Mouse (Mus musculus) hindbrain, embryonic 11.5 days (tissue): ENCODE results near the gene Cd47. TPM values are rescaled to one million over a fixed set of nuclear protein-coding genes. Genes with fewer than 3 reads are reported as not detected.

ENCODE experiments used
- ATAC-seq: fragments of 200-750 bp; cut with Nextera tagmentation; 2 replicates; pipeline ENCODE4 v1.8.0; 2017; ENCODE audit warnings: mild to moderate bottlenecking, moderate TSS enrichment, moderate library complexity; ENCODE audit not compliant: low FRiP score
- DNase-seq: peaks from one replicate; pipeline ENCODE4 v3.0.0-alpha.2; 2015; ENCODE audit warnings: low spot score
- H3K27ac ChIP-seq: fragments of 300-500 bp; sonication (generic); 2 replicates; pipeline ENCODE4 v1.5.1; 2014; ENCODE audit warnings: mild to moderate bottlenecking, low read depth, low read length
- H3K27me3 ChIP-seq: fragments of 300-500 bp; sonication (generic); 2 replicates; pipeline ENCODE4 v1.6.1; 2014; ENCODE audit warnings: mild to moderate bottlenecking, low read length, moderate library complexity, mixed read lengths; ENCODE audit not compliant: control insufficient read depth, insufficient read depth
- H3K36me3 ChIP-seq: fragments of 300-500 bp; sonication (generic); 2 replicates; pipeline ENCODE4 v1.6.1; 2014; ENCODE audit warnings: mild to moderate bottlenecking, low read length, moderate library complexity, mixed read lengths; ENCODE audit not compliant: control insufficient read depth, insufficient read depth
- H3K4me1 ChIP-seq: fragments of 300-500 bp; sonication (generic); replicated peaks from 2 replicates; pipeline ENCODE4 v1.6.1; 2014; ENCODE audit warnings: low read length, mixed read lengths; ENCODE audit not compliant: control insufficient read depth, insufficient read depth
- H3K4me2 ChIP-seq: fragments of 300-500 bp; sonication (generic); replicated peaks from 2 replicates; pipeline ENCODE4 v1.6.1; 2014; ENCODE audit warnings: mild to moderate bottlenecking, low read depth, low read length
- H3K4me3 ChIP-seq: fragments of 300-500 bp; sonication (generic); 2 replicates; pipeline ENCODE4 v1.5.1; 2014; ENCODE audit warnings: low read depth, low read length
- H3K9ac ChIP-seq: fragments of 300-500 bp; sonication (generic); 2 replicates; pipeline ENCODE4 v1.6.1; 2014; ENCODE audit warnings: low read depth, low read length
- H3K9me3 ChIP-seq: fragments of 300-500 bp; sonication (generic); 2 replicates; pipeline ENCODE4 v1.6.1; 2016; ENCODE audit warnings: low read length; ENCODE audit not compliant: control insufficient read depth
- WGBS: fragments of 180-500 bp; shearing (Covaris S2); extraction: QIAGEN DNeasy Blood & Tissue Kit; methylation state at CpG from one replicate; pipeline ENCODE4 v1.1.7; 2014; 5-methylcytosine and 5-hydroxymethylcytosine counted together
- polyA plus RNA-seq: library from polyadenylated mRNA; unstranded; fragments of >200 nt; fragmentation: Nextera tagmentation; extraction: Ambion mirVana; gene quantifications from 2 replicates; pipeline ENCODE4 v1.2.1, GENCODE M21; 2014

Cd47 gene
- polyA plus RNA-seq, 1 experiment from 2014 or later = 83.4 TPM

GRCm38 (mm10) chr16:49770320-49771189 lies 29.8 kb upstream of the Cd47 start:
- WGBS = 90% methylated on average over 12 of the region's 12 CpGs
- H3K4me1 ChIP-seq = no peaks in the 10 kb centered on the region
- ATAC-seq = no peak
- no peak overlapping the region for H3K9ac ChIP-seq
- H3K9me3 ChIP-seq = no peaks in the 10 kb centered on the region
- no peaks in the 10 kb centered on the region for H3K36me3 ChIP-seq
- H3K4me2 ChIP-seq = no peak overlapping the region
- H3K27me3 ChIP-seq = no peaks in the 10 kb centered on the region
- H3K4me3 ChIP-seq = no peak overlapping the region
- no peak for DNase-seq
- no peak overlapping the region for H3K27ac ChIP-seq

GRCm38 (mm10) chr16:49771609-49772396 lies 28.5 kb upstream of the Cd47 start:
- Histone ChIP-seq H3K4me2 (no peak overlapping the region), H3K4me3 (no peak overlapping the region), H3K27me3 (no peaks in the 10 kb centered on the region), H3K4me1 (no peaks in the 10 kb centered on the region), H3K9ac (no peak overlapping the region), H3K27ac (no peak overlapping the region), H3K9me3 (no peaks in the 10 kb centered on the region), H3K36me3 (no peaks in the 10 kb centered on the region)
- no peak for ATAC-seq
- DNase-seq = no peak
- WGBS = 89% methylated on average over 7 of the region's 7 CpGs

- Histone ChIP-seq H3K4me1 (no peaks in the 10 kb centered on the region), H3K27me3 (no peaks in the 10 kb centered on the region), H3K9me3 (no peaks in the 10 kb centered on the region), H3K27ac (no peak overlapping the region), H3K4me2 (no peak overlapping the region), H3K36me3 (no peaks in the 10 kb centered on the region), H3K9ac (no peak overlapping the region), H3K4me3 (no peak overlapping the region)
- WGBS = 75% methylated on average over 1 of the region's 1 CpGs
- DNase-seq (no peak), ATAC-seq (no peak)
These were observed 27.8 kb upstream of the Cd47 start for GRCm38 (mm10) chr16:49772576-49772975.

- H3K4me2 ChIP-seq = no peak overlapping the region
- 96% methylated on average over 1 of the region's 1 CpGs for WGBS
- DNase-seq = no peak
These were observed 27.3 kb upstream of the Cd47 start for GRCm38 (mm10) chr16:49773068-49773467.

GRCm38 (mm10) chr16:49774059-49775001 lies 26.0 kb upstream of the Cd47 start:
- no peak for DNase-seq
- Histone ChIP-seq H3K36me3 (no peaks in the 10 kb centered on the region), H3K9me3 (no peaks in the 10 kb centered on the region), H3K27me3 (no peaks in the 10 kb centered on the region), H3K9ac (no peak overlapping the region), H3K4me3 (no peak overlapping the region), H3K4me2 (no peak overlapping the region), H3K27ac (no peak overlapping the region), H3K4me1 (no peaks in the 10 kb centered on the region)
- ATAC-seq = no peak
- WGBS = 89% methylated on average over 18 of the region's 18 CpGs

More at GRCm38 (mm10) chr16:49773068-49773467, 27.3 kb upstream of the Cd47 start:
- no peak for ATAC-seq
- Histone ChIP-seq H3K4me3 (no peak overlapping the region), H3K27me3 (no peaks in the 10 kb centered on the region), H3K4me1 (no peaks in the 10 kb centered on the region), H3K9me3 (no peaks in the 10 kb centered on the region), H3K27ac (no peak overlapping the region), H3K36me3 (no peaks in the 10 kb centered on the region), H3K9ac (no peak overlapping the region)

GRCm38 (mm10) chr16:49775002-49775966 lies 25.0 kb upstream of the Cd47 start:
- Histone ChIP-seq H3K4me3 (no peak overlapping the region), H3K27ac (no peak overlapping the region), H3K36me3 (no peaks in the 10 kb centered on the region), H3K9me3 (no peaks in the 10 kb centered on the region), H3K4me2 (no peak overlapping the region), H3K4me1 (no peaks in the 10 kb centered on the region), H3K9ac (no peak overlapping the region), H3K27me3 (no peaks in the 10 kb centered on the region)
- no peak for DNase-seq
- WGBS = 90% methylated on average over 22 of the region's 22 CpGs
- no peak for ATAC-seq

GRCm38 (mm10) chr16:49776981-49777380 lies 23.4 kb upstream of the Cd47 start:
- Histone ChIP-seq H3K27me3 (no peaks in the 10 kb centered on the region), H3K36me3 (no peaks in the 10 kb centered on the region), H3K9me3 (no peaks in the 10 kb centered on the region), H3K4me1 (no peaks in the 10 kb centered on the region), H3K4me3 (no peak overlapping the region), H3K4me2 (no peak overlapping the region), H3K9ac (no peak overlapping the region), H3K27ac (no peak overlapping the region)
- DNase-seq = no peak
- no peak for ATAC-seq
- 83% methylated on average over 7 of the region's 7 CpGs for WGBS
